Mouse (Mus musculus): Measurements from ENCODE around the gene Rab11fip2. TPM values are rescaled to one million over a fixed set of nuclear protein-coding genes. Genes with fewer than 3 reads are reported as not detected.

Gene Rab11fip2
- 10 to 100 TPM; 10.9 to 12.5 TPM for total RNA-seq (2021)

DNA sequence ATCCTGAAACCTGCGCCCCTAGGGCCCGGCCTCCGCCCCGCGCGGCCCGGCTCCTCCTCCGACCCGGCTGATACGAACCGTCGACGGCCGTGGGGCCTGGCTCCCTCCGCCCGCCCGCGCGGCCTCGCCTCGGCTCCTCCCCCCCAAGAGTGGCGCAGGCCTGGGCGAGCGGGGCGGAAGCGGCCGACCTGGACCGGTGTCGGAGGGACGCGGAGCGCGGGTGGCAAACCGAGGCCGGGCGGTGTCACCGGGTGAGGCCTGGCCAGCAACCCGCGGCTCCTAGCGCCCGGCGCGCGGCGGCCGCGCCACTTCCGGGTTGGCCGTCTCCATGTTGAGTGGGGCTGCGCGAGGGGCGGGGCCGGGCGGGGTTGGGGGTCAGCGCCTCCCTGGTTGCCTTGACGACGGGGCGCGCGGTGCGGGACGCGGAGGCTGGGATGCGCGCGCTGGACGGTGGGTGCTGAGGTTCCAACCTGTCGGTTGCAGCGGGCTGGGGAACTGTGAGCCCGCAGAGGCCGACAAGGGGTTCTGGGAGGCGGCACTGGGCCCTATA, at the start of gene Rab11fip2:
TSS of gene Rab11fip2 (minus strand) at position 333 of the 550 bp plus-strand sequence.
- intact Hi-C loops (cut with DNase I), result loop anchor here (2.0 to 10.0 kb wide), 4 partner anchors 124 to 489 kb away; partner anchors contain the start of genes Emx2 and Fam204a
- DNase-seq, result peak; percentile 89 to 91

DNA sequence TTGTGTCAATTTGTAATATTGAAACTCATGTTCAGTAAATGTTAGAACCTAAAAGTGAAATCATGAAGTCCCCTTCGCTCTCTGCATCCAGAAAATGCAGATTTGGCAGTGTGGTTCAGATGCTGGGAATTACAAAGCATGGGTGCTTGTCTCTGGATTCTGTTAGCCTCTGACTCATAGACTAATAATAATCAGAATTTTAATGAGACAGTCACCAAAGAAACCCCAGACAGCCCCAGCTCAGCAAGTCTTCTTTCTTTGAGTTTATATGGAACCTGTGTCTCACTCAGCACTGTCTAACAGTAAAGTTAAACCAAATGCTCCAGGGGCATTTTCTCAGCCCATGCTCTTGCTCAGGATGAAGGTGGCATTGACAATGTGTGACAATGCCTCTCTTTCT, 38.1 kb upstream of the Rab11fip2 start:
- no peak for DNase-seq
- intact Hi-C loops (cut with DNase I), result no loop called here

DNA sequence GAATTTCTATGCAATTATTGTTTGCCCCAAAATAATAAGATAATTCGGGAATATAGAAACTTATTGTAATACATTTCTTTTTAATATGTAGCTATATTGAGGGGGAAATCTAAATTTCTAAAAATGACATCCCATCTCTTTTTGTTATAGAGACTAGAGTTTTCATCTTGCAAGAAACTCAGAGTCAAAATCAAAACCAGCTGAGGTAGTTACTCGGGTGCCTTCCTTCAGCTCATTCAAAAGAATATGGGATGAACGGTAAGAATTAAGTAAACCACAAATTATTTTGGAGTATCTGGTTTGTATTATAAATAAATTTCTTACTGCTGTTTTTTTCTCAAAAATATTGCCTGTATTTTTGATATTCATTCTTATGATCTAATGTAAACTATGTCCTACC, 11.5 kb upstream of the Rab11fip2 start:
- intact Hi-C loops (cut with DNase I), result no loop called here
- no peak for DNase-seq

DNA sequence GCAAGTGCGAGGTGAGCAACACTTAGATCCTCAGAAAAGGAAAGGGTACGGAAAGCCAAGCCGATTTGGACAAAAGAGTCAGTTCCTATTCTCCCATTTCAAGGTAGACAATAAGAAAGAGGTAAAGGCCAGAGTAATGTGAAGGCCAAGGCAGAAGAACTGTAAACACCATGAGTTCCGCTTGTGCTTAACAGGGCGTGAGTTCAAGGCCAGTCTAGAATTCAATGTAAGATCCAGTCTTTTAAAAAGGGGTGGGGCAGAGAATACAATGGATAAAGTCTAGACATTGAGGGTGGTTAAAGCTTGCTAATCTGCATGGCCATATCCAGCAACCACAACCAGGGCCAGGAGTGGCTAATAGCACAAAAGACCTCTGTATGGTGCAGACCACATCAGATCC, 6.3 kb upstream of the Rab11fip2 start:
- intact Hi-C loops (cut with DNase I), result loop anchor here (10.0 kb wide), 2 partner anchors 275 to 495 kb away; partner anchors contain the start of genes Emx2 and Fam204a
- no peak for DNase-seq

DNA sequence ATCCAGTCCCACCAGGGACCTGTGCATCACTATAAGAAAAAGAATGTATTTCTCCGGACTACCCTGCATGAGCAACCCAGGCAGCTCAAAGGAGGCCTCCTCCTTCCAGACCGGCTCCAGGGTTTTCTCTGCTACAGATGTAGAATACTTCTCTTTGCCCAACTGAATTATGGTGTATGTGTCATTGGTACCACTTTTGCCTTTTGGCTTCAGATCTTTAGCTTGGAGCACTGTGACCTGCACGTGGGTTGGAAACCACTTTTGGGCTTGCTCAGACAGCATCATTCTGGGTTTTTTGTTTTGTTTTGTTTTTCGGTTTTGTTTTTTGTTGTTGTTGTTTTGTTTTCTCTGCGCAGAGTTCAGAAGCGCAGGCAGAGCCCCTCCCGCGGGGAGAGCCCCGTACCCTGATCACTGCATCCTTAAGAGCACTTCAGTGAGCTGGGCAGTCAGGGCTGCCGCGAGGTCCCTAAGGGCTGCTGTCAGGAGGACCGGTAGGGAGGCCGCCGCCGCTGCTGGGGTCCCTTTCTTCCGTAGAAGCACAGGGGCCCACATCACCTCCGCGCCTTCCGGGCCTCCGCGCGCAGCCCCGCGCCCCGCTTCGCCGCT, 635 bp downstream of the Rab11fip2 start:
- no peak for DNase-seq
- intact Hi-C loops (cut with DNase I), result loop anchor here (2.0 to 10.0 kb wide), 4 partner anchors 124 to 488 kb away; partner anchors contain the start of genes Emx2 and Fam204a

DNA sequence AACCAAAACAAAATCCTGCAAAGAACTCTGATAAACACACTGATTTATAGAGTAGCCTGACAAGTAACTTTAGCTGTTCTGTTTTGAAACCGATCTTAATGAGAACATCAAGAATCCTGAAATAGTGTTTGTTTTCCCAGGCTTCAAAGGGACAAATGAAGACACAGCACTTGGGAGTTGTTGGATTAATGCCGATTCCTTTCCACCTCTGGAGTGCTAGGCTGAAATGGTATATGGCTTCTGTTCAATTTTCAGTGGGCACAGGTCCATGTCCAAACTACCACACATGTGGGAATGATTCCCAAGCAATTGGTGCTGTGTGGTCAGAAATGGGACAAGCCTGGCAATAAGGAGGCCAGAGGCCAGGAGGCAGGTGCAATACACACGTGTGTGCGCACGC, 3.7 kb downstream of the Rab11fip2 start:
- intact Hi-C loops (cut with DNase I), result loop anchor here (5.0 to 10.0 kb wide), 3 partner anchors 128 to 485 kb away; partner anchors contain the start of genes Emx2 and Fam204a
- DNase-seq, result peak; percentile 15 to 26

DNA sequence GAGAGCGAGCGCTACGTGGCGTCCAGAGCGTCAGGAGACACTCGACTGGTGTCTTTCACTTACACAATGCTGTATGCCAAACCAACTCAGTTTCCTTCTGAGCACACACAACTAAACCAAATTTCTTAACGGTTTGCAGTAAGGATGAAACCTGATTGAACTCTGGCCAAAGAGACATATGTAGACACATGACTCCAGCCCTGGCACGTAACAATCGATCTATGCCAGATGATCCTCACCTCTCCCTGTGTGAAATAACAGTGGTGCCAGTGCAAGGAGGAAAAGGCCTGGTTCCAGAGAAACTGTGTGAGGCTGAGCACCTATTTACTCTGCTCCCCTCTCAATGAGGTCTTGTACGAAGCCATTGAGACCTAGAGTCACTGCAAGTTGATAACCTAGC, 11.4 kb downstream of the Rab11fip2 start:
- DNase-seq, result no peak
- intact Hi-C loops (cut with DNase I), result no loop called here

DNA sequence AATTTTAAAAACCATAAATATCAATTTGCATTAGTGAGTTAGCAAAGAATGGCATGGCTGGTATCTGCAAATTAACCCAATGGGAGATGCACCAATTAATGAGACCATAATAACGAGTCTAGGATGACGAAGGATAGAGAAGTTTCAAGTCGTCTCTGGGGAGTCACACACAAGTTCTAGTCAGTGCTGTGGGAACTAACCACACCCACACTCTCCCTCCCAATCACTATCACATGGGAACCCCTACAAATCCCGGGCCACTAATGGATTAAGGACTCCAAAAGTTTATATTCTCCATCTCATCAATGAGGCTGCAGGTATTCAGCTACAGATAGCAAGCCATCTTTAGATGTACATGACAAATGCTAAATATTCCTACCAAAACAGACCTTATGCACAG, 14.8 kb downstream of the Rab11fip2 start:
- intact Hi-C loops (cut with DNase I), result no loop called here
- DNase-seq, result no peak

DNA sequence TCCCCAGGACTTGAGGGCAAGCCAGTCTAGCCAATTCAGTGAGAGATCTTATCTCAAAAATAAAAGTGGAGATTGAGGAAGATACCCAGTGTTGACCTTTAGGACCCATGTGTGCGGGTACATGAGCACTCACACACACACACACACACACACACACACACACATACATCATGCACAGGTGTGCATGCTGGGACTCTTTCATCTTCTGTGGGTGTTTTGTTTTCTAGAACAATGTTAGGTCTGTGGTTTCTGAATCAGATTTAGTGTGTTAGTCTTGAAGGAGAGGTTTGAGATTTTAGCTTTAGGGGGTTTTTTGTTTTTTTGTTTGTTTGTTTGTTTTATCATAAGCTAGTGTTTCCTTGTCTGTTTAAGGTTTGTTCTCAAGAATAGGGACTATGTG, 17.3 kb downstream of the Rab11fip2 start:
- no peak for DNase-seq
- intact Hi-C loops (cut with DNase I), result no loop called here

DNA sequence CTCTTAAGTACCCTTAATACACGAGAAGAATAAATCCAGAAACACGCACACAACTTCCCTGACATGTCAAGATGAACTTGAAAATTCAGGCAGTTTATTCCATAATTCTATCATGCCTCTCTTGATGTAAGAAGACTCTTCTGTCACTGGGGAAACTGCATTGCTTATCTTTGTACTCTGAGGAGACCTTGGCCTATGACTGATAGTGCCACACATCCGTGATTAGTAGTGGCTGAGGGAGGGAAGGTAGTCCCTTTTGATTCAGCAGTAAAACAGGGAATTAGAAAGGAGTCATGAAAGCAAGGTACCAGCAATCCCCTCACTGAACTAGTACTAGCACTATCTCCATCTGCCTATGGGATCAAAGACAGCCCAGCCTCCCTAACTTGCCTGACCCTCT, 22.6 kb downstream of the Rab11fip2 start:
- no peak for DNase-seq
- intact Hi-C loops (cut with DNase I), result no loop called here

DNA sequence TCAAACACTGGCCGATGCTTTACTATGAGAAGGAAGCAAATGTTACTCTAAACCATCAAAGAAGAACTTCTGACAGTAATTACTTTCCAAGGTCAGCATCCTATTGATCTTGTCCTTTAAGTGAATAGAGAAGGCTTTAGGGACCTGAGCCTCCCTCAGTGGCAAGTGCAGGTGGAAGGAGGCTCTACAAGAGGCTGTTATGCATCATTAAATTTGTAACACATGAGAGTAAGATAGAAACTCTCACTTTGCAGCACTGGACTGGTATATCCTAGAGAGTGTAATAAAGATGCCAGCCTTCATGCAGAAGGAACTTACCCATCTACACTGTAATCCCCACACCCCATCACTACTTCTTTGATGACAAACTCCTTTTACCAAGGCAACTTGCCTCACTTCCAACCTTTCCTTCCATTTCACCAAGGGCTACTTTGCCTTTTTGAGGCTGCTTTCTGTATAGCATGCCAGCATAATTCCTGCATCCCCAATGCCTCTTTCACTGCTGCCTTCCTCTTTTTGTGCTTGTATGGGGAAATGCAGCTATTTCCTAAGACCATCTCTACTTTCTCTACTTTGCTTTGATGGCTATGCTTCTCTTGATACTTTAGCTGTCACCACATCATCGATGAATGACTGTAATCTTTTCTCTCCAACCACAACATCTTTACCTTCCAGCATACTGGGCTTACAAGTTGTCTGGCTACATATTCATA, 25.4 kb downstream of the Rab11fip2 start:
- no peak for DNase-seq
- intact Hi-C loops (cut with DNase I), result no loop called here

DNA sequence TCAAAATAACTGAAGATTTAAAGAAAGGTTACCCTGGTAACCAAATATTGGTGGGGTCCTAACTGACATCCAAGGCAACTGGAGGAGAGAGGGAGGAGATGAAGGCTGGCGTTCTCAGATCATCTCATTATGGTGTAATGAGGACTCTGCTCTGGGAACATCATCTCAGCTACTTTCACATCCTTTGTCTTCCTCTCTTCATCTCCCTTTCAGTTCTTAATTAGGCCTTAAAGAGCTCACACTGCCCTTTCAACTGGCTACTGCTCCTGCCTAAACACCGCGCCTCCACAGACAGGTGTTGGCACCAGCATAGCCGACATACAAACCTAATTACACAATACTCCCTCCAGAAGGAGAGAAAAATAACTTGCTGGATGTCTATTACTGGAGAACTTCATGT, 31.9 kb downstream of the Rab11fip2 start:
- no peak for DNase-seq
- intact Hi-C loops (cut with DNase I), result no loop called here

DNA sequence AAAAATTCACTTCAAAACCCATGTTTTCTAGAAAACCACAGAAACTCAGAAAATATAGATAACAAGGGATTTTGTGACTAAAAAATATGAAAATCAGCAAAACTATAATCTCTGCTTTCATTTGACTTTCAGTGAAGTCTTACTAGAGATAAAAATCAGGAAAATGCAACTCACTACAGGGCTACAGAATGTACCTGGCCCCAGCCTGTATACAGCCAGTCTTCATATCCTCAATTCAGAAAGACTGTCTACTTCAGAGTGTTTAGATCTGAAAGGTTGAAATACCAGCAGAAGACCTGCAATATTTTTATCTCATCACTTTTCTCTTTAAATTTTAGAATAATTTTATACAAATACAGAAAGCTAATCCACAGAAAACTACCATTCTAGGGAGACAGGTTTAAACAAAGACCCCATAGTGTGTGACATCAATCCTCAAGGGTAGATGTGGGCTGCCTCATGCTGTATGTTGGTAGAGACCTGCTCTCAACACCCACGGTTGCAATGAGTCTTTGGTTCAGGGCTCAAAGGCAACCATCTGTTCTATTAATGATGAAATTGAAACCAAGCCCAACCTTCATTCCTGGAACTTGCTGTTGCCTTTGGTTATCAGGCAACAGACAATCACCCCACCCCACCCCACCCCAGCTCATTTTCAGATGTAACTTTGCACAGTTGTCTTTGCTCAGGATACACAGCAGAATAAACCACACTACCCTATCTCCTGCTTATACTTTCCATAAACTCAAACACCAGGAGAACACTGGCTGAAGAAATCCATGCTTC, 38.0 kb downstream of the Rab11fip2 start:
- DNase-seq, result no peak
- intact Hi-C loops (cut with DNase I), result no loop called here

DNA sequence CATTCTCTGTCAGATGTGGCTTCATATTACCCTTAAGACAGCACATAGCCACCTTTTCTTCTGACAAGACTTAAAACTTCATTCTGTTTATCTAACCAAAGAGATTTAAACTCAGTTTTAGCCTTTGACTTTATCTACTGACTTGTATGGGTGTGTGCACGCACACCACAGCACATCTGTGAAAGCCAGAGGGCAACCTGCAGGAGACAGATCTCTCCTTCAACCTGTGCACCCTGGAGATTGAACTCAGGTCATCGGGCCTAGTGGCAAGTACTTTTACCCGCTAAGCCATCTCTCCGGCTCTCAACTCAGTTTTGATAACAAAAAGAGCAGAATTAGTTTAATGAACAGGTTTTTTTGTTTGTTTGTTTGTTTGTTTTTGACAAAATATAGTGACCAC, 43.5 kb downstream of the Rab11fip2 start:
- intact Hi-C loops (cut with DNase I), result no loop called here
- DNase-seq, result no peak

DNA sequence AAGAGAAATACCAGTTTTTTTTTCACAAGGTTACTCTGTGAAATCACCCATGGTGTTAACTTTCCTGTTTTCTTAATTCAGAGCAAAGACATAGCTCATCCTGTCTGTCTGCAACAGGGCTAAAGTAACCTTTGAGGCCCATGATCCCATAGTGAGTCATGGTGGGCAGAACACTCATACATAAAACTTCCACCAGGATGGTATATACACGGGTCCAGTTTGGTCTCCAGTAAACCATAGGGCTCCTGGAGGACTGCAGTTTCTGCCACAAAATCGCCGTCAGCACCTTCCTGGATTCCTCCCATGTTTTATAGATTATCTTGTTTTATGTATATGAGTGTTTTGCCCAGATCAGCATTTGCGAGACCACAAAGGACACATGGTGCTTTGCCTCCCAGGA, 45.2 kb downstream of the Rab11fip2 start:
- no peak for DNase-seq
- intact Hi-C loops (cut with DNase I), result no loop called here

DNA sequence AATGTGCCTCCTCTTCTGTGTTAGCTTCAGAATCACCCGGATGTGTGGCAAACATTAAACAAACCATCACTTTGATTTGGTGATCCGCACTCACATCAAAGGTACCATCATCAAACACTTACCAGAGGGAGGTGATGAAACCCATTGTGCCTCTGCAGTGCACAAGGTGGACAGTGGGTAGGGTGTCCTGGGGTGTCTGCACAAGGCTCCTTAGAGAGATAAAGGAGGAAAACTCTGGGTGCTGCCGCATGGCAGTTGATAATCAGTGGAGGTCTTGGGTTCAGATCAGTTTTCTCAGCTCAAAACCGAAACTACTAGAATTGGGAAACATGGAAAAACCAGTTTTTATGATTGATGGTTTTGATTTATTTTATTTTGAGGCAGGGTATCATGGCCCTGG, 54.1 kb downstream of the Rab11fip2 start:
- no peak for DNase-seq
- intact Hi-C loops (cut with DNase I), result no loop called here

DNA sequence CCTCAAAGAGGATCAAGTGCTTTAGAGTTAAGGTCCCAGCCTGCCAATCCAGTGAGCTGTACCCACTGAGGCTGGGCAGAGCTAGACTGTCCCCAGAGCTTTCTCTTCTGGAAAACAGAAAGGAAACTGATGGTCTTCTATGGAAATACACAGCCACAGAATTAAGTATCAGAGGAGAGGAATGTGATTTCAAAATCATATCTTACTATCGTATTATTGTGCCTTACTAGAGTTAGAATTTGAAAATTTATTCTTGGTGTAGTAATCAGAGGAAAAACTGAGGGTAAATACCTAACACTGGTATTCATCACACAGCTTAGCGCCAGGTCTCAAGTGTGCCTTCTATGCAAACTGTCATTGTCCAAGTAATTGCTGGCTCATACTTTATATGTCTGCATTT, 54.6 kb downstream of the Rab11fip2 start:
- intact Hi-C loops (cut with DNase I), result no loop called here
- no peak for DNase-seq

DNA sequence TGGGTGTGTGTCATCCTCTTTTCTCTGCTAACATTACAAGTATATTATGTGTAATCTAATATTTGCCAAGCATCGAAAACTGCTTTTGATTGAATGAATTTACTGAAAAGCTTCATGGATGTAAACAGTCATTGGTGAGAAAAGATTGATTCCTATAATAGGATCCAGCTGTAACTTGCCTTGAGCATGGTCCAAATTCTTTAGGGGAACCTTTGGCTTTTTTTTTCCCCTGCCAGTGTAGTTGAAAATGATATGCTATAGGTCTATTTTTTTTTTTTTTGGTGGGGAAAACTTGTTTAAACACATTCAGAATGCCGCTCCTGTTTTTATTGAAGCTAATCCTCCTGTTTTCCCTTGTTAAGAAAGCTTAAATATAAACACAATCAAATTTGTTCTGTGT, 55.6 kb downstream of the Rab11fip2 start:
- DNase-seq, result no peak
- intact Hi-C loops (cut with DNase I), result no loop called here

DNA sequence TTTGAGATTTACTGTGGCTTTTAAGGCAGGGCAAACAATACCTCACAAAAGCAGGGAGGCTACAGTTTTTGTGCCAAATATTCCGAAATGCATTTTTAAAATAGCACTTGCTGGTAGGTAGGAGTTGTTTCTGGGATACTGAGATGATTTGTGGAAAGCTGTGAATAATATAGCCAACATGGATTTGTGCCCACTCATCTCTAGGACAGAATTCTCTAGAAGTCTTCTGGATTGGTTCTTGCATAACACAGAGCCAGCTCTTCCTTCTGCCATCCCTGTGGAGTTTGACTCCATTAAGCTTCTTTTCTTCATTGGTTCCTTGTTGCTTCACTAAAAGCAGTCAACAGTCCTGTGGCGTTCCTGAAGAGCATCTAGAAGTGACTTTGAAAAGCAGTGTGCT, 58.2 kb downstream of the Rab11fip2 start:
- intact Hi-C loops (cut with DNase I), result no loop called here
- no peak for DNase-seq

DNA sequence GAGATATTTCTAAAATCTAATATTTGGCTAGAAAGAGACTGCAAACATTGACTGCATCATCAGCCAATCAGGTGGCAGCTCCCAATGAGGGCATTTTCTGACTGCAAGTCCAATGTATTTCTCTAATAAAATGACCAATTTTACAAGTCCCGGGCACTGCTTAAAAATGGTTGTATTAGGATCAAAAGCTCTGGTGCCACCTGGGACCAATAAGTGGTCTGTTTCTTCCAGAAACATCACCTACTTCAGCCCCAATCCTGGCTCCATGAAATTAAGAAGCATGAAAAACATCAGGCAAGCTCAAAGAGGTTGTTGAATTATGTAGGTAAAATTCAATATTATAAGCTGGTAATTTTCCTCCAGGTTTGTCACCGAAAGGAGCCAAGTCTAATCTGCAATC, 66.2 kb downstream of the Rab11fip2 start:
- no peak for DNase-seq
- intact Hi-C loops (cut with DNase I), result no loop called here

DNA sequence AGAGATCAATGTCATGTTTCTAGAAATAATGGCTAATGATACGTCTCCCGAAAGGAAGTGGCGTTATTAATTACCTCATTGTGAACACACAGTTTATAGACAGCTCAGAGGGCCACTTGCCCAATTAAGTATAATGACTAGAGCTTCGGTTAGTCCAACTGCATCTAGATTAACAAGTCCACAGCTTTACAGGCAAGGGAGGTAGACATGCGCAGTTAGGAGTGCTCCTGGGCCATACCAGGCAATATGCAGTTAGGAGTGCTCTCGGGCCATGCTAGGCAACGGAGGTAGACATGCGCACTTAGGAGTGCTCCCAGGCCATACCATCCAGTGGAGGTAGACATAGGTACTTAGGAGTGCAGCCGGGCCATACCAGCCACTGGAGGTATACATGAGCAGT, 76.8 kb downstream of the Rab11fip2 start:
- intact Hi-C loops (cut with DNase I), result no loop called here

More for the DNA sequence above, 76.8 kb downstream of the Rab11fip2 start:
- DNase-seq, result no peak

All from heart, postnatal 10 days (tissue).